In the genomic region with DNA sequence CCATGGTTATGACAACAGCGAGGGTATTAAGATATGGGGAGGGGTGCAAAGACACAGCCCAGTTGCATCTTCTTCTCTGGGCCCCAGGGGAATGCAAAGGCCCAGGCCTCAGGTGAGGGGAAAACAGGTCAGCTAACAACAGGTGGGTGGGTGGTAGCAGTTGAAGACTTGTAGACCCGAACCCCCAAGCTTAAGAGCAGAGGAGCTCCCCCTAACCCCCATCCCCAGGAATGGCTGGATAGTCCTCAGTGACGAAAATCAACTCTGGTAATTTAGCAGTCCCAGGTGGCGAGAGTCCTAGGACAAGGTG, we compare ENCODE assay signal across 10 mouse cellular contexts. TPM values are rescaled to one million over a fixed set of nuclear protein-coding genes. Genes with fewer than 3 reads are reported as not detected.
DNase-seq lines count a peak whose midpoint lies in the region; ATAC-seq and TF ChIP-seq lines count a peak whose summit lies in the region.
"Had no signal": no experiment of that assay in that cellular context is flagged by ENCODE, and none has a peak within 500 bp of the region (broad histone marks: within the 10 kb centered on the region; RNA-seq: fewer than 3 reads in every experiment).

No protein-coding gene starts in this region.

- no peak for TF ChIP-seq CTCF in stomach, postnatal 0 days (IDR thresholded peaks at IDR 0.05; ENCODE audit: low read depth)

- no peaks in the 10 kb centered on the region for H3K36me3 ChIP-seq in neural tube, embryonic 11.5 days (ENCODE audit: control insufficient read depth, insufficient read depth, low read length)
- no peaks in the 10 kb centered on the region for H3K36me3 ChIP-seq in liver, embryonic 11.5 days (ENCODE audit: control insufficient read depth, insufficient read depth, low read length)
- no peaks in the 10 kb centered on the region for H3K36me3 ChIP-seq in stomach, postnatal 0 days (ENCODE audit: control insufficient read depth, insufficient read depth, low read length)

- 10% methylated on average over 4 of the region's 4 CpGs for WGBS in neural tube, embryonic 11.5 days
- 23% methylated on average over 4 of the region's 4 CpGs for WGBS in liver, embryonic 11.5 days
- WGBS in stomach, postnatal 0 days: 47% methylated on average over 4 of the region's 4 CpGs

- peaks cover 15% of the 10 kb centered on the region for H3K4me1 ChIP-seq in neural tube, embryonic 11.5 days (ENCODE audit: control insufficient read depth, insufficient read depth, low read length)
- peaks cover 7% of the 10 kb centered on the region; the same call in 1 of the 2 replicates for H3K4me1 ChIP-seq in liver, embryonic 11.5 days (replicated peaks; ENCODE audit: control insufficient read depth, insufficient read depth, low read length)
- H3K4me1 ChIP-seq in stomach, postnatal 0 days (replicated peaks; ENCODE audit: control insufficient read depth, insufficient read depth): no peaks in the 10 kb centered on the region

- peaks cover 18% of the 10 kb centered on the region for H3K27me3 ChIP-seq in neural tube, embryonic 11.5 days (ENCODE audit: control insufficient read depth, insufficient read depth, low read length)
- peaks cover 72% of the 10 kb centered on the region for H3K27me3 ChIP-seq in liver, embryonic 11.5 days (replicated peaks; ENCODE audit: control insufficient read depth, insufficient read depth, low read length)
- no peaks in the 10 kb centered on the region for H3K27me3 ChIP-seq in stomach, postnatal 0 days (ENCODE audit: control insufficient read depth, insufficient read depth, low read length)

- H3K4me2 ChIP-seq in neural tube, embryonic 11.5 days (ENCODE audit: low read depth): peak overlapping the region; percentile 73
- peak overlapping the region; percentile 62 for H3K4me2 ChIP-seq in liver, embryonic 11.5 days
- peak overlapping the region; percentile 82 for H3K4me2 ChIP-seq in stomach, postnatal 0 days (replicated peaks; ENCODE audit: low read depth)

- no peak for ATAC-seq in neural tube, embryonic 11.5 days (ENCODE audit: insufficient read depth, low FRiP score, low TSS enrichment)
- ATAC-seq in liver, embryonic 11.5 days (replicated peaks; ENCODE audit: low FRiP score): no peak
- 0 out of 2 replicates have a peak, but pooled peaks have one; percentile 4 for ATAC-seq in stomach, postnatal 0 days (ENCODE audit: low FRiP score, low TSS enrichment)

- no peak for TF ChIP-seq EP300 in stomach, postnatal 0 days (optimal IDR thresholded peaks at IDR 0.05)

- DNase-seq in adrenal gland, postnatal 10 days: peak; percentile 5
- DNase-seq in adrenal gland, adult 8-10 months: no peak
- no peak for DNase-seq in neural tube, embryonic 11.5 days (ENCODE audit: low spot score)
- DNase-seq in neural tube, embryonic 10.5 days (ENCODE audit: extremely low spot score, low spot score): no peak
- DNase-seq in liver, embryonic 11.5 days (ENCODE audit: low spot score): no peak
- DNase-seq in stomach, postnatal 0 days (ENCODE audit: low spot score): no peak
- DNase-seq in cerebellum, postnatal 10 days: no peak
- no peak for DNase-seq in gastrocnemius, postnatal 10 days
- DNase-seq: thymus, postnatal 4 days had no signal

- no peak overlapping the region for H3K9ac ChIP-seq in neural tube, embryonic 11.5 days (ENCODE audit: low read length)
- 0 out of 2 replicates have a peak overlapping the region, but pooled peaks have one; percentile 31 for H3K9ac ChIP-seq in liver, embryonic 11.5 days (ENCODE audit: low read depth, low read length)
- H3K9ac ChIP-seq in stomach, postnatal 0 days (ENCODE audit: low read length): peak overlapping the region; percentile 1; the same call in 1 of the 2 replicates

- H3K9me3 ChIP-seq in neural tube, embryonic 11.5 days (ENCODE audit: control insufficient read depth, low read length): no peaks in the 10 kb centered on the region
- no peaks in the 10 kb centered on the region for H3K9me3 ChIP-seq in liver, embryonic 11.5 days (ENCODE audit: control insufficient read depth, low read length)
- H3K9me3 ChIP-seq in stomach, postnatal 0 days (ENCODE audit: control insufficient read depth, low read length): no peaks in the 10 kb centered on the region

- peak overlapping the region; percentile 31; the same call in 1 of the 2 replicates for H3K4me3 ChIP-seq in neural tube, embryonic 11.5 days (ENCODE audit: low read depth, low read length)
- H3K4me3 ChIP-seq in liver, embryonic 11.5 days (ENCODE audit: low read depth, low read length): peak overlapping the region; percentile 23; the same call in 1 of the 2 replicates
- peak overlapping the region; percentile 49 for H3K4me3 ChIP-seq in stomach, postnatal 0 days (ENCODE audit: low read depth, low read length)

- H3K27ac ChIP-seq in neural tube, embryonic 11.5 days (ENCODE audit: low read depth, low read length): peak overlapping the region; percentile 45; the same call in 1 of the 2 replicates
- H3K27ac ChIP-seq in liver, embryonic 11.5 days (ENCODE audit: low read depth, low read length): peak overlapping the region; percentile 69; the same call in 1 of the 2 replicates
- peak overlapping the region; percentile 74 for H3K27ac ChIP-seq in stomach, postnatal 0 days (replicated peaks)

RNA-seq across cellular contexts. Expression of gene Nr2f2, which starts 2.2 kb away (rescaled TPM):
- 10 to 100 TPM; 78.3 to 79.6 TPM for total RNA-seq in adrenal gland, postnatal 10 days (2021)
- total RNA-seq in adrenal gland, adult 8-10 months (2022): 100 to 1,000 TPM; 108 to 141 (median 120) TPM
- 88.5 and 95.9 TPM in 2 replicates for polyA plus RNA-seq in neural tube, embryonic 11.5 days (2014; fragmentation: Nextera tagmentation; extraction: Ambion mirVana)
- polyA plus RNA-seq in liver, embryonic 11.5 days (2014; fragmentation: Nextera tagmentation; extraction: Ambion mirVana): 49.6 and 49.7 TPM in 2 replicates
- 52.8 and 53.9 TPM in 2 replicates for polyA plus RNA-seq in stomach, postnatal 0 days (2015; fragmentation: Nextera tagmentation; extraction: Ambion mirVana)
- 10 to 100 TPM; 32.7 to 39.2 TPM for total RNA-seq in gastrocnemius, postnatal 10 days (2021)
- total RNA-seq: common myeloid progenitor, adult 5-6 weeks had no signal
